8 mouse cellular contexts compared by ENCODE assay signal in the genomic region with DNA sequence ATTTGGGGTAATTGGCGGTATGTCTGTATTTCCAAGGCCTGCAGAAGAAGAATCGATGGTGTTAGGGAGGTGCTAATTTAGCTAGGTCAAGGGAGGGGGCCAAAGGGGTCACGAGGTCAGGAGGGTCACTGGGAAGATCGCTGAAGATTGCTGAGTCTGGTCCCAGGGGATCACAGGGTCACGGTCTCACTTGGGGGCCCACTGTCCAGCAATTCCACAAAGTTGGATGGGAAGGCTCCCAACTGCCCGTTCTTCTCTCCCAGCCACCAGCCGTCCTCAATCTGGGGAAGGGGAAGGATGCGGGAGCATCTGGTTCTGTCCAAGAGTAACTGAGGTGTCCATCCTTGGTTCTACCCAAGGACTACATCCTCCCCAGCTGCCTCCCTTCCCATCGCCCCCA. TPM values are rescaled to one million over a fixed set of nuclear protein-coding genes. Genes with fewer than 3 reads are reported as not detected.
DNase-seq lines count a peak whose midpoint lies in the region; ATAC-seq and TF ChIP-seq lines count a peak whose summit lies in the region.

No protein-coding gene starts in this region.

- no peak for TF ChIP-seq EP300 in liver, postnatal 0 days (IDR thresholded peaks at IDR 0.05; ENCODE audit: low read depth)

- no peak for DNase-seq in heart, postnatal 25 days (ENCODE audit: low spot score)
- DNase-seq in hindbrain, embryonic 11.5 days (ENCODE audit: low spot score): no peak
- no peak for DNase-seq in liver, postnatal 0 days
- no peak for DNase-seq in c-Kit-positive CD71-positive TER-119-positive erythroid progenitor cells, embryonic 14.5 days (ENCODE audit: low spot score)
- DNase-seq in urinary bladder, postnatal 25 days (ENCODE audit: low spot score): no peak
- DNase-seq in thymus, adult 18-20 months: no peak

- peaks cover 14% of the 10 kb centered on the region for H3K36me3 ChIP-seq in heart, embryonic 15.5 days
- H3K36me3 ChIP-seq in hindbrain, embryonic 11.5 days (ENCODE audit: control insufficient read depth, insufficient read depth, low read length): peaks cover 6% of the 10 kb centered on the region; the same call in 1 of the 2 replicates
- H3K36me3 ChIP-seq in liver, postnatal 0 days (replicated peaks; ENCODE audit: insufficient read depth, low read length): peaks cover 15% of the 10 kb centered on the region

- 61% methylated on average over 9 of the region's 9 CpGs for WGBS in heart, embryonic 15.5 days
- WGBS in hindbrain, embryonic 11.5 days: 56% methylated on average over 9 of the region's 9 CpGs
- WGBS in liver, postnatal 0 days (ENCODE audit: insufficient replicate concordance): 75% methylated on average over 8 of the region's 9 CpGs

- H3K9ac ChIP-seq in heart, embryonic 15.5 days: peak overlapping the region; percentile 93
- no peak overlapping the region; the same call in 1 of the 2 replicates for H3K9ac ChIP-seq in hindbrain, embryonic 11.5 days (ENCODE audit: low read depth, low read length)
- H3K9ac ChIP-seq in liver, postnatal 0 days (replicated peaks): peak overlapping the region; percentile 90; the same call in 1 of the 2 replicates

- no peaks in the 10 kb centered on the region for H3K27me3 ChIP-seq in heart, embryonic 15.5 days
- H3K27me3 ChIP-seq in hindbrain, embryonic 11.5 days (ENCODE audit: control insufficient read depth, insufficient read depth, low read length): no peaks in the 10 kb centered on the region
- no peaks in the 10 kb centered on the region for H3K27me3 ChIP-seq in liver, postnatal 0 days (ENCODE audit: insufficient read depth, low read length)

- ATAC-seq in heart, embryonic 15.5 days (replicated peaks; ENCODE audit: insufficient number of reproducible peaks, insufficient read depth, low FRiP score, low read depth): no peak
- ATAC-seq in hindbrain, embryonic 11.5 days (ENCODE audit: low FRiP score): 0 out of 2 replicates have a peak, but pooled peaks have one; percentile 15
- no peak for ATAC-seq in liver, postnatal 0 days

- peak overlapping the region; percentile 84; the same call in 1 of the 2 replicates for H3K27ac ChIP-seq in heart, embryonic 15.5 days
- H3K27ac ChIP-seq in cortical plate, adult 2 months (ENCODE audit: insufficient read depth, low read length): no peak overlapping the region
- no peak overlapping the region for H3K27ac ChIP-seq in hindbrain, embryonic 11.5 days (ENCODE audit: low read depth, low read length)
- no peak overlapping the region for H3K27ac ChIP-seq in liver, postnatal 0 days (ENCODE audit: low read depth)

- peaks cover 32% of the 10 kb centered on the region for H3K4me1 ChIP-seq in heart, embryonic 15.5 days (replicated peaks)
- no peaks in the 10 kb centered on the region for H3K4me1 ChIP-seq in cortical plate, adult 2 months (ENCODE audit: control insufficient read depth, insufficient read depth, low read length)
- 0 out of 2 replicates have a peak, but pooled peaks cover 6% of the 10 kb centered on the region for H3K4me1 ChIP-seq in hindbrain, embryonic 11.5 days (replicated peaks; ENCODE audit: control insufficient read depth, insufficient read depth, low read length)
- H3K4me1 ChIP-seq in liver, postnatal 0 days (ENCODE audit: insufficient read depth): peaks cover 19% of the 10 kb centered on the region

- no peak for TF ChIP-seq POLR2A in cortical plate, adult 2 months (IDR thresholded peaks at IDR 0.05; ENCODE audit: extremely low read depth, insufficient read depth, low read length)

- peak overlapping the region; percentile 69 for H3K4me3 ChIP-seq in heart, embryonic 15.5 days
- H3K4me3 ChIP-seq in cortical plate, adult 2 months (ENCODE audit: insufficient read depth, low read length): peak overlapping the region; percentile 38; the same call in 1 of the 2 replicates
- H3K4me3 ChIP-seq in hindbrain, embryonic 11.5 days (ENCODE audit: low read depth, low read length): no peak overlapping the region
- H3K4me3 ChIP-seq in liver, postnatal 0 days (ENCODE audit: low read depth, low read length): peak overlapping the region; percentile 62; the same call in 1 of the 2 replicates

- intact Hi-C loops in heart, postnatal 25 days (cut with DNase I): loop anchor here (5.0 kb wide), 1 partner anchor 75 kb away; no protein-coding TSS in a partner anchor

- H3K9me3 ChIP-seq in heart, embryonic 15.5 days (replicated peaks): no peaks in the 10 kb centered on the region
- H3K9me3 ChIP-seq in hindbrain, embryonic 11.5 days (ENCODE audit: control insufficient read depth, low read length): no peaks in the 10 kb centered on the region
- no peaks in the 10 kb centered on the region for H3K9me3 ChIP-seq in liver, postnatal 0 days (ENCODE audit: low read length)

- H3K4me2 ChIP-seq in heart, embryonic 15.5 days: peak overlapping the region; percentile 99
- no peak overlapping the region for H3K4me2 ChIP-seq in hindbrain, embryonic 11.5 days (replicated peaks; ENCODE audit: low read depth, low read length)
- peak overlapping the region; percentile 99 for H3K4me2 ChIP-seq in liver, postnatal 0 days (ENCODE audit: low read depth, low read length)

- no peak for TF ChIP-seq CTCF in cortical plate, adult 2 months (IDR thresholded peaks at IDR 0.05; ENCODE audit: extremely low read depth, insufficient read depth, low read length)
- no peak for TF ChIP-seq CTCF in liver, postnatal 0 days (IDR thresholded peaks at IDR 0.05; ENCODE audit: low read depth)

RNA-seq across cellular contexts. Expression of gene Sh3d21, which starts 1.3 kb away (rescaled TPM):
- polyA plus RNA-seq in heart, embryonic 15.5 days (2015; fragmentation: Nextera tagmentation; extraction: Ambion mirVana): 3.3 and 4.1 TPM in 2 replicates
- 1 to 10 TPM; 1.9 to 3.1 TPM for total RNA-seq in heart, postnatal 25 days (2021)
- 1.0 and 1.1 TPM in 2 replicates for polyA plus RNA-seq in cortical plate, adult 2 months (2012; rRNA removed)
- 2.0 and 2.7 TPM in 2 replicates for polyA plus RNA-seq in hindbrain, embryonic 11.5 days (2014; fragmentation: Nextera tagmentation; extraction: Ambion mirVana)
- 2.4 and 2.7 TPM in 2 replicates for polyA plus RNA-seq in liver, postnatal 0 days (2015; fragmentation: Nextera tagmentation; extraction: Ambion mirVana)

RNA-seq across cellular contexts. Expression of gene Eva1b, which starts 14.4 kb away (rescaled TPM):
- 28.0 and 37.7 TPM in 2 replicates for polyA plus RNA-seq in heart, embryonic 15.5 days (2015; fragmentation: Nextera tagmentation; extraction: Ambion mirVana)
- 10 to 100 TPM; 15.2 to 17.6 TPM for total RNA-seq in heart, postnatal 25 days (2021)
- polyA plus RNA-seq in cortical plate, adult 2 months (2012; rRNA removed): 7.6 and 7.9 TPM in 2 replicates
- 33.1 and 36.0 TPM in 2 replicates for polyA plus RNA-seq in hindbrain, embryonic 11.5 days (2014; fragmentation: Nextera tagmentation; extraction: Ambion mirVana)
- 17.1 and 17.7 TPM in 2 replicates for polyA plus RNA-seq in liver, postnatal 0 days (2015; fragmentation: Nextera tagmentation; extraction: Ambion mirVana)

RNA-seq across cellular contexts. Expression of gene Thrap3, which starts 40.6 kb away (rescaled TPM):
- polyA plus RNA-seq in heart, embryonic 15.5 days (2015; fragmentation: Nextera tagmentation; extraction: Ambion mirVana): 129 and 149 TPM in 2 replicates
- 100 to 1,000 TPM; 108 to 111 TPM for total RNA-seq in heart, postnatal 25 days (2021)
- 86.1 and 98.1 TPM in 2 replicates for polyA plus RNA-seq in cortical plate, adult 2 months (2012; rRNA removed)
- polyA plus RNA-seq in hindbrain, embryonic 11.5 days (2014; fragmentation: Nextera tagmentation; extraction: Ambion mirVana): 191 and 228 TPM in 2 replicates
- 47.8 and 62.4 TPM in 2 replicates for polyA plus RNA-seq in liver, postnatal 0 days (2015; fragmentation: Nextera tagmentation; extraction: Ambion mirVana)

RNA-seq across cellular contexts. Expression of gene Stk40, which starts 58.2 kb away (rescaled TPM):
- polyA plus RNA-seq in heart, embryonic 15.5 days (2015; fragmentation: Nextera tagmentation; extraction: Ambion mirVana): 20.6 and 27.2 TPM in 2 replicates
- total RNA-seq in heart, postnatal 25 days (2021): 10 to 100 TPM; 37.6 to 38.7 TPM
- polyA plus RNA-seq in cortical plate, adult 2 months (2012; rRNA removed): 15.9 and 17.5 TPM in 2 replicates
- polyA plus RNA-seq in hindbrain, embryonic 11.5 days (2014; fragmentation: Nextera tagmentation; extraction: Ambion mirVana): 19.0 and 26.0 TPM in 2 replicates
- 11.3 and 12.1 TPM in 2 replicates for polyA plus RNA-seq in liver, postnatal 0 days (2015; fragmentation: Nextera tagmentation; extraction: Ambion mirVana)
